Mouse (Mus musculus): Measurements from ENCODE around the gene Egfr. TPM values are rescaled to one million over a fixed set of nuclear protein-coding genes. Genes with fewer than 3 reads are reported as not detected.

Egfr gene
- total RNA-seq, 2 experiments from 2014 or later = 12.5 to 12.7 TPM

DNA sequence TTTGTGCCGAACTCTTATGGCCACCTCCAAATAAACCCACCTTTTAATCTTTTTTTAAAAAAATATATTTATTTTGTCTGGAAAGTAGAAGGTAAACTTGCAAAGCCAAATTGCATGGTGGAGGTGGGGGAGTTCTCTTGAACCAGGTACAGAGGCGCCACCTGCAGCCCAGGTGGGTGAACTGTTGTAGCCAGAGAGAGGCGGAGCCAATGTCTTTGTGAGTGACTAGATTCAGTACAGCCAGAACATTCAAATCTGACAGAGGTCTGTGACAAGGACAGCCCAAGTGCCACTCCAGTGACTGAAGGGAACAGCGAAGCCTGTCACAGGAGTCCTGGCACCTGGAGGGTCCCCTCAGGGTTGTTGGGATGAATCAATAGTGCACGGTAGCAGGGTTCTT lies 119.1 kb downstream of the Egfr start:
- DNase-seq (ENCODE audit: low spot score in 2 of 2) = peak in 1 of 2 experiments; percentile 21
- intact Hi-C loops (cut with DNase I) = no loop called here

- intact Hi-C loops (cut with DNase I) = no loop called here
- DNase-seq (ENCODE audit: low spot score in 2 of 2) = no peak
Measured at GRCm38 (mm10) chr11:16877676-16878378, 125.8 kb downstream of the Egfr start.

GRCm38 (mm10) chr11:16881932-16882331 lies 129.9 kb downstream of the Egfr start:
- no peak for DNase-seq (ENCODE audit: low spot score in 2 of 2)
- intact Hi-C loops (cut with DNase I) = no loop called here

- intact Hi-C loops (cut with DNase I) = no loop called here
- DNase-seq (ENCODE audit: low spot score in 2 of 2) = no peak
Measured at GRCm38 (mm10) chr11:16886152-16886551, 134.1 kb downstream of the Egfr start.

DNA sequence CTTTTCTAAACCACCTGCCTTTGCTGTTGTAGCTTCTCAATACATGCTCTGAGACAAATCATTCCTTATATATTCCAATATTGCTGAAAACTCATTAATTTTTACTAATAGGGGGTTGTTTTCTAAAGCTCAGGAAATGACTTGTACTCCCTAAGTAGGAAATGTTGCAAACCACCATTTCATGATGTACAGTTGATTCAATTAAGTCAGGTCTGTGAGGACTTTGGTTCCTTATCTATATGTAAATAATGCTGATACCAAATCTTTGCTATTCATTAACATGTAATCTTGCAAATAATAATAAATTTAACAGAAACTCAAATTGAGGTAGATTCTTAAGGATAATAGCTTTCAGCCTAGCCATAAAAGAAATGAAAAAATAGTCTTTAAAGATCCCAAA lies 136.1 kb downstream of the Egfr start:
- intact Hi-C loops (cut with DNase I) = no loop called here

GRCm38 (mm10) chr11:16895441-16896356 lies 143.7 kb downstream of the Egfr start:
- intact Hi-C loops (cut with DNase I) = loop anchor here (5.0 kb wide), 2 partner anchors 33 to 78 kb away; no protein-coding TSS in a partner anchor

More for the DNA sequence above, 136.1 kb downstream of the Egfr start:
- no peak for DNase-seq (ENCODE audit: low spot score in 2 of 2)

GRCm38 (mm10) chr11:16897681-16898080 lies 145.7 kb downstream of the Egfr start:
- intact Hi-C loops (cut with DNase I) = loop anchor here (5.0 kb wide), 2 partner anchors 35 to 80 kb away; no protein-coding TSS in a partner anchor
- DNase-seq (ENCODE audit: low spot score in 2 of 2) = no peak

More at GRCm38 (mm10) chr11:16895441-16896356, 143.7 kb downstream of the Egfr start:
- peak; percentile 23 to 58 for DNase-seq (ENCODE audit: low spot score in 2 of 2)

DNA sequence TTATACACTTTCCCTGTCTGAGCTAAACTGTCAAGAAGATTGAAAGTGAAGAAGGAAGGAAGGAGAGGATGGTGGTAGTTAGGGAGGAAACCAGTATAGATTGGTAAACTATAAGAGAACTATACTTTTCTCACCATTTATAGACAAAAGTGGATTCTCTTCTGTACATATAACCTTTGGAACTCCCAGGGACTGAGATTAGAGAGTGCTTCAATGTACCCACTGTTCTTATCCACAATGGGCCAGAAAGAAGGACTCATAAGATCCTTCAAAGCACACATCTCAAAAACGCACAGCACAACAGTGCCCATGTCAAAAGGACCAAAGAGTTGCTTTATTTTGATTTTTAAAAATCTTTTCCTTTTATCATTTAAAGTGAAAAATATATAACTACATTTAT lies 148.2 kb downstream of the Egfr start:
- DNase-seq (ENCODE audit: low spot score in 2 of 2) = no peak
- intact Hi-C loops (cut with DNase I) = no loop called here

GRCm38 (mm10) chr11:16900653-16901416 lies 148.8 kb downstream of the Egfr start:
- no peak for DNase-seq (ENCODE audit: low spot score in 2 of 2)
- intact Hi-C loops (cut with DNase I) = no loop called here

DNA sequence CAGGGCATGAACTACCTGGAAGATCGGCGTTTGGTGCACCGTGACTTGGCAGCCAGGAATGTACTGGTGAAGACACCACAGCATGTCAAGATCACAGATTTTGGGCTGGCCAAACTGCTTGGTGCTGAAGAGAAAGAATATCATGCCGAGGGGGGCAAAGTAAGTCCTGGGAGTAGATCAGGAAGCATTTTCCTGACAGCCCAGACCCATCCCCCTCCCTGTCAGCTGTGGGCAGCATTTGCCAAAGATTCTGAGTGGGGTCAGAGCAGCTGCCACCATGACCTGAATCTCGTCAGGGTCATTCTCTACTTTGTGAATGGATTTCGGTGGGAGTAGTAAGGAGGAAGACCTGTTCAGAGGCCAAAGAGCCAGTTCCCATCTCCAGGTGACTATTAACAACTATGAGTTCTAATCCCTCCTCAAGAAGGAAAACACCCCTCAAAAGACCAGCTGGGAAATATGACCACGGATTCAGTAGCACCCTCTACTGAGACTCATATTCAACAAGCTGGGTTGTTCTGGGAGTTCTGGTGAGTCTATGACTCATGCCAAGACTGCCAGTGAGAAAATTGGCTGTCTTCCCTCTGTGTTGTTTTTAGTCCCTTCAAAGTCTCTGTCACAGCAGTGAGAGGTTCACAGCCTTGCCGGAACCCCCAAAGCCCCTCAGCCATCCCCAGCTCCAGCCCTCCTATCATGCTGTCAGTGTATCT lies 152.5 kb downstream of the Egfr start:
- intact Hi-C loops (cut with DNase I) = no loop called here

GRCm38 (mm10) chr11:16905012-16905332 lies 153.0 kb downstream of the Egfr start:
- intact Hi-C loops (cut with DNase I) = no loop called here
- no peak for DNase-seq (ENCODE audit: low spot score in 2 of 2)

More for the DNA sequence above, 152.5 kb downstream of the Egfr start:
- peak; percentile 21 to 84 for DNase-seq (ENCODE audit: low spot score in 2 of 2)

DNA sequence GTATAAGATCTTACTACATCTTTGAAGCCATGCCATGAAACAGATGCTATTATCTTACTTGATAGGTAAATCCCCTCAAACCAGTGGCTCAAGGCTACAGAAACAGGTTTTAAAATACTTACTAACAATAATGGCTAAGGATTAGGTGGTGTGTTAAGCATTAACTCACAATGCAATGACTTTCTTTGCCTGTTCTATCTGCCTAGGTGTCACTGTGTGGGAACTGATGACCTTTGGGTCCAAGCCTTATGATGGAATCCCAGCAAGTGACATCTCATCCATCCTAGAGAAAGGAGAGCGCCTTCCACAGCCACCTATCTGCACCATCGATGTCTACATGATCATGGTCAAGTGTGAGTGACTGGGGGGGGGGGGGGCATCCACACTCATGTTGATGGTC lies 154.5 kb downstream of the Egfr start:
- no peak for DNase-seq (ENCODE audit: low spot score in 2 of 2)
- intact Hi-C loops (cut with DNase I) = no loop called here

- intact Hi-C loops (cut with DNase I) = no loop called here
- no peak for DNase-seq (ENCODE audit: low spot score in 2 of 2)
Measured at GRCm38 (mm10) chr11:16907517-16908129, 155.6 kb downstream of the Egfr start.

- no peak for DNase-seq (ENCODE audit: low spot score in 2 of 2)
- intact Hi-C loops (cut with DNase I) = no loop called here
Measured at GRCm38 (mm10) chr11:16914756-16915155, 162.8 kb downstream of the Egfr start.

DNA sequence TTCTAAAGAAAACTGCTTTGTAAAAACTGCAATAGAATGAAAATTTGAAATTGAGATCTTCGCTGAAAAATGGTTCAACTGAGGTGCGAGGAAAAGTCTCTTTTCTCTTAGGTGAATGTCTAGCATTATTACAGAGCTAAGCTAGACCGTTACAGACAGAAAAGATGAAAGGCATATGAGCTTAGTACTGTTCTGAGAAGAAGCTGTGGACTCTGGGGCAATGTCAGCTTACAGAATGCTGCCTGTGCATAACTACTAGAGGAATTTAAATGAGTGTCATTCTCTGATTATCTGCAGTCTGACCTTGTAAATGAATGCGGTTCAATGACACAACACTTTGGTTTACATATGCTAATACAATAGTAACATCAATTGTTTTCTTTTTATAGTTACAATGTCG lies 163.8 kb downstream of the Egfr start:
- DNase-seq (ENCODE audit: low spot score in 2 of 2) = no peak
- intact Hi-C loops (cut with DNase I) = no loop called here

- intact Hi-C loops (cut with DNase I) = no loop called here
- no peak for DNase-seq (ENCODE audit: low spot score in 2 of 2)
Measured at GRCm38 (mm10) chr11:16917512-16917911, 165.5 kb downstream of the Egfr start.

DNA sequence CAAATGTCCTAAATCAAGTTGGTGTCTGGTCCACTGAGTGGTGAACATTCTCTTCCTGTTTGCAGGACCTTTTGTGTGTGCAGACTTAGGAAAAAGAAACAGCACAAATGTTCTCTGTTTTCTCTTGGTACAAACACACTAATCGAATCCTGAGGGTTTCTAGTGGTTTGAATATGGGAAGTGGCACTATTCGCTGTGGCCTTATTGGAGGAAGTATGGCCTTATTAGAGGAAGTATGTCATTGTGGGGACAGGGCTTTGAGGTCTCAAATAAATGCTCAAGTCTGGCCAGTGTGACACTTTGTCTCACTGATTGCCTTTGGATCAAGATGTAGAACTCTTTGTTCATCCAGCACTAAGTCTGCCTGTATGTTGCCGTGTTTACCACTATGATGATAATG lies 180.2 kb downstream of the Egfr start:
- no peak for DNase-seq (ENCODE audit: low spot score in 2 of 2)
- intact Hi-C loops (cut with DNase I) = no loop called here

DNA sequence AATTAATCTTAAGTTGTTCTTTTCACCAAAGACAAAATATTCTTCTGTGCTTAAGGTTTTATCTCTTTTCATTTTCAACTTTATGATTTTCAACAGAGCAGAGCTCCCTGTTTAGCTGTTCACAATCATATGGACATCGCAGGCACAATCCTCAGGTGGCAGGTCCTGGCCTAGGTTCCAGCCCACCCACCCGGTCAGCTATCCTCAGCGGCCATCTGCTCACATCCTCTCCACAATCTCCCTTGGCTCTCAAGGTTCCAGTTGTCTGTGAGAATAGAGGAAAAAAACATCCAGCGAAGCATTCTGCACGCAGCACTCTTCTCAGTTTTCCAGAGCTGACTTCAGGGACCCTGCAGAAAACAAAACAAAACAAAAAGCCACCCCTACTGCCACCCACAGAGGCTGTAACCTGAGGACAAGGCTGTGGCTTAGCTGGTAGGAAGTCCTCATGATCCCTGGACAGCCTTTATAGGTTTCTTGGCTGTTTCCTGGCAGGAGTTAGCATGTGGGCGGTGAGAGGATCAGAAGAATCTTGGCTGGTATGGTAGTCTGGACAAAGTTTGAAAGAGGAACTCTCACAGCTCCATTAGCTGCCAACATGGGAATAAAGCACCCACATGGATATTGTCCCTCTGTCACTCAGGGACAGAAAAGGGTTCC lies 183.7 kb downstream of the Egfr start:
- peak in 1 of 2 experiments; percentile 41 for DNase-seq (ENCODE audit: low spot score in 2 of 2)
- intact Hi-C loops (cut with DNase I) = no loop called here
